Mouse (Mus musculus): ENCODE measurements around the gene Gss. TPM values are rescaled to one million over a fixed set of nuclear protein-coding genes. Genes with fewer than 3 reads are reported as not detected.

Gss gene
- total and polyA plus RNA-seq, 2 experiments from 2014 or later = 11.9 TPM

DNA sequence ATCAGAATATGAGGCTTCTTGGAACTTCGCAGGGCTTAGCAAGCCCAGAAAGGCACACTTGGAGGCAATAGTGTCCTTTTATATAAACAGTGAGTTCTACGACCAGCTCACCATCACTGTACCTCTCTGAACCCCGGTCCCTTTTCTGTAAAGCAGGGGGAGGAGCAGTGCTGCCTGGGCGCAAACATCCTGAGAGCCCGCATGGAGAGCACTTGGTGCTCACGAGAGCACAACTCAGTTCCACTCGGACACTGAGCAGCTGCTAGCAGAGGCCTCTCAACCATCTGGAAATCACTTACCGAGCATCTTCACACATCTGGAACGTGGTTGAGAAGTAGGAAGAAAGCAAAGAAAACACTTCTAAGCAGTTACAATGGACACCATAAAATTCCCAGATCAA lies 16.0 kb downstream of the Gss start:
- no peaks in the 10 kb centered on the region for H3K36me3 ChIP-seq (ENCODE audit: insufficient read depth)
- ATAC-seq = no peak
- no peak overlapping the region for H3K9ac ChIP-seq
- no peak overlapping the region for H3K4me3 ChIP-seq (ENCODE audit: low read depth, low read length)
- no peaks in the 10 kb centered on the region for H3K27me3 ChIP-seq (ENCODE audit: insufficient read depth, low read length)
- H3K4me2 ChIP-seq (ENCODE audit: low read depth) = no peak overlapping the region
- H3K9me3 ChIP-seq (ENCODE audit: low read length) = no peaks in the 10 kb centered on the region
- no peaks in the 10 kb centered on the region for H3K4me1 ChIP-seq (ENCODE audit: insufficient read depth)
- 84% methylated on average over 9 of the region's 9 CpGs for WGBS
- TF ChIP-seq CTCF (IDR thresholded peaks at IDR 0.05; ENCODE audit: low read depth) = no peak
- no peak for DNase-seq
- no peak overlapping the region for H3K27ac ChIP-seq (ENCODE audit: low read depth, low read length)

GRCm38 (mm10) chr2:155574700-155575099 lies 17.9 kb downstream of the Gss start:
- H3K27me3 ChIP-seq (ENCODE audit: insufficient read depth, low read length) = no peaks in the 10 kb centered on the region
- TF ChIP-seq CTCF (IDR thresholded peaks at IDR 0.05; ENCODE audit: low read depth) = no peak
- ATAC-seq (no peak), DNase-seq (peak; percentile 5)
- H3K27ac ChIP-seq (ENCODE audit: low read depth, low read length) = no peak overlapping the region
- no peaks in the 10 kb centered on the region for H3K4me1 ChIP-seq (ENCODE audit: insufficient read depth)
- no peaks in the 10 kb centered on the region for H3K9me3 ChIP-seq (ENCODE audit: low read length)
- H3K9ac ChIP-seq = no peak overlapping the region
- WGBS = 61% methylated on average over 4 of the region's 4 CpGs
- H3K36me3 ChIP-seq (ENCODE audit: insufficient read depth) = no peaks in the 10 kb centered on the region
- H3K4me3 ChIP-seq (ENCODE audit: low read depth, low read length) = no peak overlapping the region
- H3K4me2 ChIP-seq (ENCODE audit: low read depth) = no peak overlapping the region

- DNase-seq (no peak), ATAC-seq (no peak)
- Histone ChIP-seq H3K4me1 (ENCODE audit: insufficient read depth) (no peaks in the 10 kb centered on the region), H3K27ac (ENCODE audit: low read depth, low read length) (no peak overlapping the region), H3K36me3 (ENCODE audit: insufficient read depth) (no peaks in the 10 kb centered on the region), H3K4me2 (ENCODE audit: low read depth) (no peak overlapping the region), H3K9ac (no peak overlapping the region), H3K27me3 (ENCODE audit: insufficient read depth, low read length) (no peaks in the 10 kb centered on the region), H3K9me3 (ENCODE audit: low read length) (no peaks in the 10 kb centered on the region), H3K4me3 (ENCODE audit: low read depth, low read length) (no peak overlapping the region)
- no peak for TF ChIP-seq CTCF (IDR thresholded peaks at IDR 0.05; ENCODE audit: low read depth)
- WGBS = 85% methylated on average over 7 of the region's 7 CpGs
Observed at GRCm38 (mm10) chr2:155573996-155574395, 18.6 kb downstream of the Gss start.

DNA sequence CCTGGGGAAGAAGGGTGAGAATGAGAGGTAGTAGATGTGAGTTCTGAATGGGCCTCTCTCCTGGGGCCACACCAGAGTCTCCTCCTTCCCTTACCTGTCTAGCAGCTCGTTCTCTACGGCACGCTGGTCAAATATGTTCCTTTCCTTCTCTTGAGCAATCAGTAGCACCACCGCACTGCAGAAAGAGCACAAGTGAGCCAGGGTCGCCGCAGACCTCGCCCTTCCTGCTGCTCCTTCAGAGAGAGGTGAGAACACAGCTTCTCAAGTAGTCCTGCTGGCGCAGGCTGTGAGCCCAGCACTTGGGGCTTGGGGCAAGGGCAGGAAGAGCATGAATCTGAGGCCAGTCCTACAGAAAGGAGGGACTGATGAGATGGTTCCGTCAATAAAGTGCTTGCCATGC lies 19.6 kb downstream of the Gss start:
- 95% methylated on average over 9 of the region's 9 CpGs for WGBS
- Histone ChIP-seq H3K36me3 (ENCODE audit: insufficient read depth) (no peaks in the 10 kb centered on the region), H3K9ac (no peak overlapping the region)

GRCm38 (mm10) chr2:155569223-155569807 lies 23.3 kb downstream of the Gss start:
- Histone ChIP-seq H3K27ac (ENCODE audit: low read depth, low read length) (no peak overlapping the region), H3K9ac (no peak overlapping the region), H3K27me3 (ENCODE audit: insufficient read depth, low read length) (no peaks in the 10 kb centered on the region), H3K9me3 (ENCODE audit: low read length) (no peaks in the 10 kb centered on the region), H3K4me1 (ENCODE audit: insufficient read depth) (no peaks in the 10 kb centered on the region), H3K4me3 (ENCODE audit: low read depth, low read length) (no peak overlapping the region), H3K4me2 (ENCODE audit: low read depth) (no peak overlapping the region), H3K36me3 (ENCODE audit: insufficient read depth) (no peaks in the 10 kb centered on the region; the same call in 1 of the 2 replicates)
- DNase-seq (no peak), ATAC-seq (no peak)
- TF ChIP-seq CTCF (IDR thresholded peaks at IDR 0.05; ENCODE audit: low read depth) = no peak
- WGBS = 13% methylated on average over 3 of the region's 3 CpGs

More for the DNA sequence above, 19.6 kb downstream of the Gss start:
- Histone ChIP-seq H3K4me1 (ENCODE audit: insufficient read depth) (no peaks in the 10 kb centered on the region), H3K4me2 (ENCODE audit: low read depth) (no peak overlapping the region), H3K4me3 (ENCODE audit: low read depth, low read length) (no peak overlapping the region), H3K9me3 (ENCODE audit: low read length) (no peaks in the 10 kb centered on the region), H3K27ac (ENCODE audit: low read depth, low read length) (no peak overlapping the region), H3K27me3 (ENCODE audit: insufficient read depth, low read length) (no peaks in the 10 kb centered on the region)
- ATAC-seq (no peak), DNase-seq (no peak)
- TF ChIP-seq CTCF (IDR thresholded peaks at IDR 0.05; ENCODE audit: low read depth) = no peak

DNA sequence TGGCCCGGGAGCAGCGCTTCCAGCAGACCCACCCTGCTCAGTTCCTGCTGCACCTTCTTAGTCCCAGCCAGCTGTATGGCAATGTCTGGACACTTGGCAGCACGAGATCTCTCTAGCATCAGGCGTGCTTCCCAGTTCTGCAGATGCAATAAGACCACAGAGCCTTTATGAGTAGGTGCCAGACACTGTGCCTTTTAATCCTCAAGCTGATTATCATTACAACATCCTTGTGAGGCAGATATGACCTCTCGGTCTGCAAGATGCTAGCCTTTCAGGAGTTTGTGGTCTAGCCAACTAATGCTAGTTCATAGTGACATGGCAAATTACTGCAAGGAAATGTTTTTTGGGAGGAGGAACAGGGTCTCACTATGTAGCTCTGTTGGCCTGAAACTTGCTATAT lies 24.9 kb downstream of the Gss start:
- WGBS = 81% methylated on average over 5 of the region's 5 CpGs
- H3K27me3 ChIP-seq (ENCODE audit: insufficient read depth, low read length) = no peaks in the 10 kb centered on the region
- no peak overlapping the region for H3K9ac ChIP-seq
- no peak overlapping the region for H3K4me3 ChIP-seq (ENCODE audit: low read depth, low read length)
- H3K9me3 ChIP-seq (ENCODE audit: low read length) = no peaks in the 10 kb centered on the region
- no peak overlapping the region for H3K4me2 ChIP-seq (ENCODE audit: low read depth)
- peaks cover 3% of the 10 kb centered on the region for H3K36me3 ChIP-seq (ENCODE audit: insufficient read depth)
- DNase-seq (no peak), ATAC-seq (no peak)
- H3K4me1 ChIP-seq (ENCODE audit: insufficient read depth) = no peaks in the 10 kb centered on the region
- no peak for TF ChIP-seq CTCF (IDR thresholded peaks at IDR 0.05; ENCODE audit: low read depth)
- H3K27ac ChIP-seq (ENCODE audit: low read depth, low read length) = no peak overlapping the region

DNA sequence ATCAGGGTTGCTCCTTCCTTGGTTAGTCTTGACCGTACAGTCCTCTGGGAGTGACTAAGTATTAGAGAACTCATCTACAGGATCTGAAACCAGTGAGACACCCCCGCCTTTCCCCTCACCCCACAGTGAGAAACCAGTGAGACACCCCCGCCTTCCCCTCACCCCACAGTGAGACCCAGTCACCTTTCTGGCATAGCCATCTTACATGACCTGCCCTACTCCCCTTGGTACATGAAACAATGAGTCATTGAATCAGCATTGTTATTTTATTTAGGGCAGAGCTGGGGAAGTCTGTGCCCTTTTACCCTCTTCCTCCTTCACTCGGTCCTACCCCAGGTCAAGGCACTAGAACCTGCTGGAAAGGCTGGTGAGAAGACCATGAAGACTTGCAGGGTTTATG lies 29.7 kb downstream of the Gss start:
- H3K4me1 ChIP-seq (ENCODE audit: insufficient read depth) = no peaks in the 10 kb centered on the region
- no peak overlapping the region for H3K27ac ChIP-seq (ENCODE audit: low read depth, low read length)
- H3K36me3 ChIP-seq (ENCODE audit: insufficient read depth) = peaks cover 11% of the 10 kb centered on the region
- ATAC-seq (no peak), DNase-seq (no peak)
- WGBS = 88% methylated on average over 4 of the region's 4 CpGs
- no peak for TF ChIP-seq CTCF (IDR thresholded peaks at IDR 0.05; ENCODE audit: low read depth)
- no peak overlapping the region for H3K4me3 ChIP-seq (ENCODE audit: low read depth, low read length)
- no peaks in the 10 kb centered on the region for H3K9me3 ChIP-seq (ENCODE audit: low read length)
- H3K4me2 ChIP-seq (ENCODE audit: low read depth) = no peak overlapping the region
- no peak overlapping the region for H3K9ac ChIP-seq
- H3K27me3 ChIP-seq (ENCODE audit: insufficient read depth, low read length) = no peaks in the 10 kb centered on the region

Measured in forebrain, postnatal 0 days (tissue).